Mouse (Mus musculus) kidney, adult 2 months (tissue): ENCODE results near the gene Madd.

Source experiments
- CTCF ChIP-seq: fragments of 200-500 bp; conservative IDR thresholded peaks from 2 replicates; pipeline ENCODE4 v1.5.1; 2011; ENCODE audit warnings: low read depth, mild to moderate bottlenecking, control low read depth, low read length, moderate library complexity, mixed read lengths; ENCODE audit not compliant: insufficient read depth, insufficient read length
- POLR2A ChIP-seq: fragments of 200-500 bp; IDR thresholded peaks from one replicate; pipeline ENCODE4 v1.6.1; 2011; ENCODE audit warnings: low read depth, low read length, control low read depth

GRCm38 (mm10) chr2:91202972-91203656, 19.5 kb upstream of the Madd start:
- TF ChIP-seq CTCF (no peak), POLR2A (no peak)
